Mouse (Mus musculus) urinary bladder, adult 18-20 months (tissue): ENCODE data around the gene Lyar.

Experiments
- DNase-seq, 2 experiments: peaks; one replicate each; pipeline ENCODE4 v3.0.0; 2022; ENCODE audit warnings: low spot score in 2 of 2, mixed read lengths in 2 of 2

Gene Lyar

GRCm38 (mm10) chr5:38255644-38256043, 35.4 kb downstream of the Lyar start:
- no peak for DNase-seq

GRCm38 (mm10) chr5:38256551-38256950, 36.3 kb downstream of the Lyar start:
- DNase-seq, result no peak

- no peak for DNase-seq
Observed at GRCm38 (mm10) chr5:38258034-38258772, 37.9 kb downstream of the Lyar start.

GRCm38 (mm10) chr5:38258773-38259146, 38.5 kb downstream of the Lyar start:
- DNase-seq, result no peak

- DNase-seq, result no peak
Observed at GRCm38 (mm10) chr5:38259455-38260106, 39.3 kb downstream of the Lyar start.

GRCm38 (mm10) chr5:38260107-38260682, 39.9 kb downstream of the Lyar start, which contains the start of gene Tmem128:
Tmem128 (plus strand) TSS chr5:38260185.
- peak; percentile 35 to 60 for DNase-seq

GRCm38 (mm10) chr5:38270942-38271341, 50.7 kb downstream of the Lyar start:
- no peak for DNase-seq

- no peak for DNase-seq
Observed at GRCm38 (mm10) chr5:38273831-38274230, 53.6 kb downstream of the Lyar start.

- DNase-seq, result no peak
Observed at GRCm38 (mm10) chr5:38275771-38276170, 55.5 kb downstream of the Lyar start, which contains the start of gene Otop1. Otop1 (plus strand) TSS chr5:38275972.

- DNase-seq, result no peak
Observed at GRCm38 (mm10) chr5:38276451-38276850, 56.2 kb downstream of the Lyar start.

GRCm38 (mm10) chr5:38277098-38277866, 57.0 kb downstream of the Lyar start:
- no peak for DNase-seq

- no peak for DNase-seq
Observed at GRCm38 (mm10) chr5:38277936-38278600, 57.8 kb downstream of the Lyar start.

GRCm38 (mm10) chr5:38280075-38280474, 59.8 kb downstream of the Lyar start:
- no peak for DNase-seq
